Mouse (Mus musculus) right cerebral cortex, adult 2 months (tissue): ENCODE data around the gene Mxd1.

Experiments
- DNase-seq, 2 experiments: peaks; one replicate each; pipeline ENCODE4 v3.0.0; 2021 to 2022; ENCODE audit warnings: low spot score in 2 of 2

Gene Mxd1

GRCm38 (mm10) chr6:86599951-86600414 lies 69.0 kb downstream of the Mxd1 start:
- no peak for DNase-seq

- DNase-seq: peak; percentile 89 to 93
Observed at GRCm38 (mm10) chr6:86599197-86599596, 69.8 kb downstream of the Mxd1 start.

GRCm38 (mm10) chr6:86598742-86599193 lies 70.2 kb downstream of the Mxd1 start:
- no peak for DNase-seq
